9 mouse cellular contexts compared by ENCODE assay signal in genomic region chr11:53457372-53457954, GRCm38 (mm10). TPM values are rescaled to one million over a fixed set of nuclear protein-coding genes. Genes with fewer than 3 reads are reported as not detected.
DNase-seq lines count a peak whose midpoint lies in the region; ATAC-seq and TF ChIP-seq lines count a peak whose summit lies in the region.
"Had no signal": no experiment of that assay in that cellular context is flagged by ENCODE, and none has a peak within 500 bp of the region (broad histone marks: within the 10 kb centered on the region; RNA-seq: fewer than 3 reads in every experiment).

No protein-coding gene starts in this region.

- no peaks in the 10 kb centered on the region for H3K36me3 ChIP-seq in limb, embryonic 14.5 days (ENCODE audit: control insufficient read depth, insufficient read depth, low read length)

- H3K4me2 ChIP-seq in limb, embryonic 14.5 days (replicated peaks; ENCODE audit: low read depth, low read length, severe bottlenecking) = peak overlapping the region; percentile 87

- peak; percentile 32 for DNase-seq in adrenal gland, postnatal 14 days
- no peak for DNase-seq in adrenal gland, adult 18-20 months (ENCODE audit: low spot score in 2 of 2)
- DNase-seq in urinary bladder, postnatal 25 days (ENCODE audit: low spot score) = peak; percentile 29
- no peak for DNase-seq in urinary bladder, postnatal 36 days (ENCODE audit: low spot score in 2 of 2)
- no peak for DNase-seq in limb, embryonic 14.5 days (ENCODE audit: low spot score)
- no peak for DNase-seq in left cerebral cortex, adult 8-10 months (ENCODE audit: low spot score in 2 of 2)
- DNase-seq in gastrocnemius, adult 8-10 months (ENCODE audit: low spot score in 2 of 2) = no peak

- WGBS in limb, embryonic 14.5 days = 7% methylated on average over 23 of the region's 29 CpGs
- 22% methylated on average over 29 of the region's 29 CpGs for WGBS in olfactory bulb, adult 2 months

- peak overlapping the region; percentile 51 for H3K4me3 ChIP-seq in limb, embryonic 14.5 days (replicated peaks; ENCODE audit: low read length)
- H3K4me3 ChIP-seq in olfactory bulb, adult 2 months (ENCODE audit: insufficient read depth, low read depth, low read length) = peak overlapping the region; percentile 46

- no peak overlapping the region for H3K27ac ChIP-seq in limb, embryonic 14.5 days (replicated peaks; ENCODE audit: low read depth, low read length)
- no peak overlapping the region for H3K27ac ChIP-seq in olfactory bulb, adult 2 months (ENCODE audit: insufficient read depth, low read depth, low read length)

- TF ChIP-seq POLR2A in limb, embryonic 14.5 days (IDR thresholded peaks at IDR 0.05; ENCODE audit: borderline replicate concordance, extremely low read depth, insufficient read depth, insufficient read length) = no peak
- no peak for TF ChIP-seq POLR2A in olfactory bulb, adult 2 months (IDR thresholded peaks at IDR 0.05; ENCODE audit: insufficient read depth, low read depth, low read length)

- H3K9ac ChIP-seq in limb, embryonic 14.5 days (ENCODE audit: low read depth, low read length, severe bottlenecking) = peak overlapping the region; percentile 68

- H3K9me3 ChIP-seq in limb, embryonic 14.5 days (ENCODE audit: control insufficient read depth, low read length) = no peaks in the 10 kb centered on the region

- peaks cover 6% of the 10 kb centered on the region for H3K27me3 ChIP-seq in limb, embryonic 14.5 days (ENCODE audit: control insufficient read depth, insufficient read depth, low read length)

- ATAC-seq in limb, embryonic 14.5 days (ENCODE audit: low FRiP score, low read depth) = no peak; the same call in 1 of the 2 replicates

- no peak for TF ChIP-seq CTCF in olfactory bulb, adult 2 months (IDR thresholded peaks at IDR 0.05; ENCODE audit: insufficient read depth, low read depth, low read length)

- peaks cover 7% of the 10 kb centered on the region; the same call in 1 of the 2 replicates for H3K4me1 ChIP-seq in limb, embryonic 14.5 days (ENCODE audit: control insufficient read depth, insufficient read depth, low read length)
- peaks cover 6% of the 10 kb centered on the region for H3K4me1 ChIP-seq in olfactory bulb, adult 2 months (ENCODE audit: control insufficient read depth, insufficient read depth, low read length)

RNA-seq across cellular contexts. Expression of gene Shroom1, which starts 0.5 kb away (rescaled TPM):
- 3.9 and 5.7 TPM in 2 replicates for total RNA-seq in adrenal gland, postnatal 14 days (2021)
- total RNA-seq in adrenal gland, adult 18-20 months (2021) = 10 to 100 TPM in 1 of 2 experiments, 1 to 10 TPM in 1; 3.7 to 10.9 TPM
- polyA plus RNA-seq in limb, embryonic 14.5 days (2012; rRNA removed) = 7.1 and 9.1 TPM in 2 replicates
- polyA plus RNA-seq in limb, embryonic 14.5 days (2014; fragmentation: Nextera tagmentation; extraction: Ambion mirVana) = 3.9 and 6.2 TPM in 2 replicates
- polyA plus RNA-seq in olfactory bulb, adult 2 months (2012; ENCODE audit: insufficient read depth, insufficient read length, low replicate concordance, missing spikeins) = not detected in 2 replicates
- total RNA-seq in left cerebral cortex, adult 8-10 months (2022) = 1 to 10 TPM; 6.7 to 7.6 (median 7.0) TPM
- total RNA-seq in gastrocnemius, adult 8-10 months (2022) = 1 to 10 TPM in 1 of 4 experiments, under 1 TPM in 3; 0.29 to 1.2 (median 0.74) TPM

RNA-seq across cellular contexts. Expression of gene Gm10447, which starts 0.6 kb away (rescaled TPM):
- total RNA-seq in adrenal gland, postnatal 14 days (2021) = not detected in 2 replicates
- total RNA-seq in adrenal gland, adult 18-20 months (2021) = under 1 TPM in 1 of 2 experiments, not detected in 1; 0.27 TPM
- 0.41 and 0.83 TPM in 2 replicates for polyA plus RNA-seq in limb, embryonic 14.5 days (2012; rRNA removed)
- polyA plus RNA-seq in limb, embryonic 14.5 days (2014; fragmentation: Nextera tagmentation; extraction: Ambion mirVana) = 0.08 TPM in 1 of 2 replicates, not detected in the other
- polyA plus RNA-seq in olfactory bulb, adult 2 months (2012; ENCODE audit: insufficient read depth, insufficient read length, low replicate concordance, missing spikeins) = not detected in 2 replicates
- under 1 TPM in 3 of 4 experiments, not detected in 1; 0.21 to 0.50 (median 0.49) TPM for total RNA-seq in left cerebral cortex, adult 8-10 months (2022)
- total RNA-seq in gastrocnemius, adult 8-10 months (2022) = under 1 TPM in 1 of 4 experiments, not detected in 3; 0.11 TPM
- total RNA-seq: heart, adult 18-20 months had no signal

RNA-seq across cellular contexts. Expression of gene Gm9837, which starts 12.8 kb away (rescaled TPM):
- total RNA-seq in adrenal gland, postnatal 14 days (2021) = not detected in 2 replicates
- total RNA-seq in adrenal gland, adult 18-20 months (2021) = not detected
- polyA plus RNA-seq in limb, embryonic 14.5 days (2012; rRNA removed) = not detected in 2 replicates
- polyA plus RNA-seq in limb, embryonic 14.5 days (2014; fragmentation: Nextera tagmentation; extraction: Ambion mirVana) = not detected in 2 replicates
- polyA plus RNA-seq in olfactory bulb, adult 2 months (2012; ENCODE audit: insufficient read depth, insufficient read length, low replicate concordance, missing spikeins) = not detected in 2 replicates
- not detected for total RNA-seq in left cerebral cortex, adult 8-10 months (2022)
- not detected for total RNA-seq in gastrocnemius, adult 8-10 months (2022)
- total RNA-seq: heart, adult 18-20 months had no signal

RNA-seq across cellular contexts. Expression of gene Gm9945, which starts 22.5 kb away (rescaled TPM):
- total RNA-seq in adrenal gland, postnatal 14 days (2021) = not detected in 2 replicates
- not detected for total RNA-seq in adrenal gland, adult 18-20 months (2021)
- not detected in 2 replicates for polyA plus RNA-seq in limb, embryonic 14.5 days (2012; rRNA removed)
- not detected in 2 replicates for polyA plus RNA-seq in limb, embryonic 14.5 days (2014; fragmentation: Nextera tagmentation; extraction: Ambion mirVana)
- polyA plus RNA-seq in olfactory bulb, adult 2 months (2012; ENCODE audit: insufficient read depth, insufficient read length, low replicate concordance, missing spikeins) = not detected in 2 replicates
- total RNA-seq in left cerebral cortex, adult 8-10 months (2022) = 1 to 10 TPM; 1.8 to 3.3 (median 2.1) TPM
- total RNA-seq in gastrocnemius, adult 8-10 months (2022) = not detected
- total RNA-seq: heart, adult 18-20 months had no signal

RNA-seq across cellular contexts. Expression of gene Sowaha, which starts 22.6 kb away (rescaled TPM):
- total RNA-seq in adrenal gland, postnatal 14 days (2021) = 0.68 and 1.1 TPM in 2 replicates
- total RNA-seq in adrenal gland, adult 18-20 months (2021) = under 1 TPM; 0.19 to 0.30 TPM
- 0.16 and 0.19 TPM in 2 replicates for polyA plus RNA-seq in limb, embryonic 14.5 days (2012; rRNA removed)
- 0.22 and 0.30 TPM in 2 replicates for polyA plus RNA-seq in limb, embryonic 14.5 days (2014; fragmentation: Nextera tagmentation; extraction: Ambion mirVana)
- not detected in 2 replicates for polyA plus RNA-seq in olfactory bulb, adult 2 months (2012; ENCODE audit: insufficient read depth, insufficient read length, low replicate concordance, missing spikeins)
- 10 to 100 TPM; 62.2 to 73.5 (median 64.2) TPM for total RNA-seq in left cerebral cortex, adult 8-10 months (2022)
- total RNA-seq in gastrocnemius, adult 8-10 months (2022) = under 1 TPM in 1 of 4 experiments, not detected in 3; 0.13 TPM

Comparison
In these comparisons a context has a peak if more than half of its experiments do, and no peak if none do; other contexts are left out.
1. DNase-seq: peak in adrenal gland, postnatal 14 days (single experiment) and urinary bladder, postnatal 25 days (single experiment); none in adrenal gland, adult 18-20 months (0 of 2), urinary bladder, postnatal 36 days (0 of 2), limb, embryonic 14.5 days (single experiment), left cerebral cortex, adult 8-10 months (0 of 2) and gastrocnemius, adult 8-10 months (0 of 2).